Mouse (Mus musculus) small intestine, adult 2 months (tissue): ENCODE measurements around the gene Strap. TPM values are rescaled to one million over a fixed set of nuclear protein-coding genes. Genes with fewer than 3 reads are reported as not detected.

Experiments
- H3K27ac ChIP-seq: fragments of 200-500 bp; 2 replicates; pipeline ENCODE4 v1.5.1; 2012; ENCODE audit warnings: low read depth, low read length, control low read depth, inconsistent platforms; ENCODE audit not compliant: insufficient read depth
- H3K27me3 ChIP-seq: fragments of 200-500 bp; 2 replicates; pipeline ENCODE4 v1.6.1; 2012; ENCODE audit warnings: mild to moderate bottlenecking, moderate library complexity, low read length, inconsistent platforms; ENCODE audit not compliant: control insufficient read depth, insufficient read depth
- H3K36me3 ChIP-seq: fragments of 200-500 bp; 2 replicates; pipeline ENCODE4 v1.6.1; 2012; ENCODE audit warnings: mild to moderate bottlenecking, low read length, control low read depth, inconsistent platforms; ENCODE audit not compliant: control insufficient read depth, insufficient read depth
- H3K4me1 ChIP-seq: fragments of 200-500 bp; 2 replicates; pipeline ENCODE4 v1.6.1; 2012; ENCODE audit warnings: low read length, inconsistent platforms, mixed read lengths; ENCODE audit not compliant: control insufficient read depth, insufficient read depth, insufficient read length
- H3K4me3 ChIP-seq: fragments of 200-500 bp; 2 replicates; pipeline ENCODE4 v1.5.1; 2012; ENCODE audit warnings: low read depth, mild to moderate bottlenecking, control low read depth, inconsistent platforms, low read length, moderate library complexity
- CTCF ChIP-seq: fragments of 200-500 bp; IDR thresholded peaks from 2 replicates; pipeline ENCODE4 v1.5.1; 2012; ENCODE audit warnings: low read depth, mild to moderate bottlenecking, control low read depth, inconsistent platforms, low read length, moderate library complexity, mixed read lengths; ENCODE audit not compliant: insufficient replicate concordance, insufficient read length; ENCODE audit errors: extremely low read depth
- POLR2A ChIP-seq: fragments of 200-500 bp; IDR thresholded peaks from 2 replicates; pipeline ENCODE4 v1.6.1; 2012; ENCODE audit warnings: low read depth, mild to moderate bottlenecking, control low read depth, inconsistent platforms, low read length, moderate library complexity
- WGBS: fragments of 180-500 bp; shearing (Covaris S2); methylation state at CpG from one replicate; pipeline ENCODE4 v1.1.7; 2018; 5-methylcytosine and 5-hydroxymethylcytosine counted together
- polyA plus RNA-seq: library from polyadenylated mRNA; depleted of rRNA; stranded (reverse); fragments of >200 nt; gene quantifications from 2 replicates; pipeline ENCODE4 v1.2.3, GENCODE M21; 2012

Gene Strap
- polyA plus RNA-seq, 1 experiment: 33.9 TPM

DNA sequence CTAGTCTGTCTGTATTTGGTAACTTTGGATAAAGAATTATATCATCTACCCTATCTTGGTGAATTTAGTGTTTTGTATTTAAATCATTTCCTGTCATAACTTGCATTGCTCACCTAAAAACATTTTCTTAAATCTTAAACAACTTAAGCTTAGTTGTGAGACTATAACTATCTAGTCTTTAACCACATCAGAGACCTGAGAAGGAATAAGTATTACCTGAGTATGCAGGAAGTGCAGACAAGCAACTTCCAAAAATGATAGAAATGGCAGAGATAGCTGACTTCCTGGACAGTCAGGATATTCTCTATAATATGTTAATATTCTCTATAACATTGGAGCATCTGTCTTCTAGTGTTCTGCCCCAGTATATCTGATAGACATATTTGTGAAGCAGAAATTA, 31.3 kb downstream of the Strap start:
- H3K27me3 ChIP-seq: no peaks in the 10 kb centered on the region
- no peak overlapping the region for H3K4me3 ChIP-seq
- no peak overlapping the region for H3K27ac ChIP-seq
- H3K36me3 ChIP-seq: no peaks in the 10 kb centered on the region
- no peak for TF ChIP-seq POLR2A
- TF ChIP-seq CTCF: no peak
- H3K4me1 ChIP-seq: no peaks in the 10 kb centered on the region

DNA sequence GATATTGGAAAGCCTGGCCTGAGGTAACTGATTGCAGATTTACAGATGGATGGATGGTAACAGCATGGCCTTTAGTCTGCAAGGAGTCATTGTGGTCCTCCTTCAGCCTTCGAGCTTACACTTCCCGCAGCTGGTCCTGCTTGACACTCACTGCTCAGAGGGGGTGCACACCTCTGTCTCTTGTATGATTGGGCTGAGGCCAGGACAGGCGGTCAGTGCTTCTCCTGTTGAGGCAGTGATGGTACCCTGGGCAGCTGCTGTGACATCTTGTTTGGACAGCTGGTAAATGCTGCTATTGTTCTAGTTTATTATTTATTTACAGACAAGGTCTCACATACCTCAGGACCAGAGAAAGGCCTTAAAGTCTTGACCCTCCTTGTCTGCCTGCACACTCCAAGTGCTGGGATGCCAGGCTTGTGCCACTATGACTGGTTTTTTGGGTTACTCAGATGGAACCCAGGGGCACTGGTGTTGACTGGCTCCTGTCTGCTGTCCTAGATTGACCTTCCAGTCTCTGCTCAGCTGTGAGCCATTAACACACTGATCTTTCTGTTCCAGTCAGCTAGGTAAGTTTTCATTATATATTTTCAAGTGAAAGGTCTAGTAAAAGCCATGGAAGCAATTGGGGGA, 36.9 kb downstream of the Strap start:
- WGBS: 88% methylated on average over 3 of the region's 3 CpGs
- H3K4me3 ChIP-seq: no peak overlapping the region
- H3K36me3 ChIP-seq: no peaks in the 10 kb centered on the region
- no peaks in the 10 kb centered on the region for H3K27me3 ChIP-seq
- no peak overlapping the region for H3K27ac ChIP-seq
- H3K4me1 ChIP-seq: no peaks in the 10 kb centered on the region
- TF ChIP-seq POLR2A (no peak), CTCF (no peak)

DNA sequence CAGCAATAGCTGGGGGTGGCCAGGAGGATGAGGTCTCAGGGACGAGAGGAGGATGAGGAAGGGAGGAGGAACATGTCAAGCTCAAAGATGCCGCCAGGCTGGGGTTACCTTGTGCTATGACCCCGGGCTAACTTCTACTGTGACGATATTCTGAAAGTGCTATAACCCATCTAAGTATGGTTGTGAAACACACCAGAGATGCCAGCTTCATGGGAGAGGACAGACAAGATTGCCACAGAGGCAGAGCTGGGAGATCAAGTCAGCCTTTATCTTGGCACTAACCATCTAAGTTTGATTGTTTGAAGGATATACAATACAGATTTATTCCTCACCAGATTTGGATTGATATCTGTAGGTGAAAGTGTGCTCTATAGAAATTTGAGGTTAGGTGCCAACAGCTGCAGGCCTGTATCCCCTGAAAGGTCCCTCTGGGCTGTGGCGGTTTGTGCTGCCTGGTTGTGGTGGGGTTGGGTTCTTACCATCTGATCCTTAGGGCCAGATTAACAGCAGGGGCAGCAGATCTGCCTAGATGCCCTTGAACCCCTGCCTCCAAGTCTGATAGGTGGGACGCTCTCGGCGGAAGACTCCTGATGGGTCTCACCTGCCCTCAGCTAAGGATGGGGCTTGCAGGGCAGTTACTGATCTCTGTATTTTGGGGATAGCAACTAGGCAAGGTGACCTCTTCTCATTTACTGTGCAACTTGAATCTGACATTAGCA, 38.2 kb downstream of the Strap start:
- Histone ChIP-seq H3K27ac (no peak overlapping the region), H3K27me3 (no peaks in the 10 kb centered on the region), H3K4me3 (no peak overlapping the region), H3K36me3 (no peaks in the 10 kb centered on the region), H3K4me1 (no peaks in the 10 kb centered on the region)
- WGBS: 92% methylated on average over 8 of the region's 8 CpGs
- TF ChIP-seq CTCF (no peak), POLR2A (no peak)

DNA sequence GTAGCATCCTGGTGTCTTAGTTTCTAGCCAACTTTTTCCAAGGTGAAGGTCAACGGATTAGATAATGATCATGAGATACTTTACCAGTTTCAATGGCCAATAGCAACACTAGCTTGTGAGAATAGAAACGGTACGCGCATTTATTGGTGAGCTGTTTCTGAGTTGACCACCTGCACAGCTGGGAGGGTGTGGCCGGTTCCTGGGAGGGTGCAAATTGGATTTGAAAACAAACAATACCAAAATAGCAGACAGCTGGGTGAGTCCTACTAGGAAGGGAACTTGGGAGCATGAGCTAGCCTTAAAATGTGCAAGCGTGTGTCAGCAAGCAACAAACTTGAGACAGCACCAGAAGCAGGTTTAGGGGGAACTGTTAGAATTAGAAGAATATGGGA, 38.8 kb downstream of the Strap start:
- 78% methylated on average over 6 of the region's 6 CpGs for WGBS
- Histone ChIP-seq H3K4me3 (no peak overlapping the region), H3K36me3 (peaks cover 3% of the 10 kb centered on the region), H3K27me3 (no peaks in the 10 kb centered on the region), H3K27ac (no peak overlapping the region), H3K4me1 (no peaks in the 10 kb centered on the region)
- TF ChIP-seq POLR2A (no peak), CTCF (no peak)

DNA sequence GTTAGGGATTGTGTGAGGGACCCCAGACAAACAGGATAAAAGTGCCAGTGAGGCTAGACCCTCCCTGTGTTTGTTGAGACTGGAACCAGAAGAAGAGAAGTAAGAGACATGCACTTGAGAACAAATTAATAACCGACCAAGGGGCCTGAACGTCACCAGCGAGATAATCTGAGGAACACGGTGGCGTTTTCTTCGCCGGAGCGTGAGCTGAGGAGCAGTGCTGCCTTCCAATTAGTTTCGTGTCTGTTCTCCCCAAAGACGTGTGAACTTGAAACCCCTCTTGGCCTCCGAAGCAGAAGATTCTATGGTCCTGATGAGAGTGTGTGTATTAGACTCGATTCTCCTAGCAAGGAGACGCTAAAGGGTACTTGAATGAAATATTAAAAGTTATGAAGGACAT, 39.3 kb downstream of the Strap start:
- 92% methylated on average over 13 of the region's 13 CpGs for WGBS
- Histone ChIP-seq H3K4me1 (no peaks in the 10 kb centered on the region), H3K27ac (no peak overlapping the region), H3K4me3 (no peak overlapping the region), H3K27me3 (no peaks in the 10 kb centered on the region), H3K36me3 (peaks cover 5% of the 10 kb centered on the region)
- no peak for TF ChIP-seq CTCF
- TF ChIP-seq POLR2A: no peak

DNA sequence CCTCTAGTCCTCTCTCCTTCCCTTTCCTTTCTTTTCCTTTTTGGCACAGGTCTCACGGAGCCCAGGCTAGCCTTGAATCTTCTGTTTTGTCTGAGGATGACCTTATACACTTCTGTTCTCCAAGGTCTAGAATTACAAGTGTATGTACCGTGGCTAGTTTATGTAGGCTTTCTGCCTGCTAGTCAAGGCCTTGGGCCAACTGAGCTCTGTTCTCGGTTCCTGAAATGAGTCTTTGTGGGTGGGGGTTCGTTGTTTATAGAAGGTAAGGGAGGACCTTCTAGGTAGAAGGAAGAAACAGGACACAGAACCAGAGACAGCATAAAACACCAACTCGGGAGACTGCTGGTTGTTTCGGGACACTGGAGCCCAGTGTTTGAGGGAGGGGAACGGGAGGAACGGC, 40.3 kb downstream of the Strap start:
- H3K27ac ChIP-seq: no peak overlapping the region
- H3K4me1 ChIP-seq: no peaks in the 10 kb centered on the region
- H3K4me3 ChIP-seq: no peak overlapping the region
- TF ChIP-seq CTCF: no peak
- no peak for TF ChIP-seq POLR2A
- H3K27me3 ChIP-seq: no peaks in the 10 kb centered on the region
- peaks cover 11% of the 10 kb centered on the region for H3K36me3 ChIP-seq
- 89% methylated on average over 8 of the region's 8 CpGs for WGBS

DNA sequence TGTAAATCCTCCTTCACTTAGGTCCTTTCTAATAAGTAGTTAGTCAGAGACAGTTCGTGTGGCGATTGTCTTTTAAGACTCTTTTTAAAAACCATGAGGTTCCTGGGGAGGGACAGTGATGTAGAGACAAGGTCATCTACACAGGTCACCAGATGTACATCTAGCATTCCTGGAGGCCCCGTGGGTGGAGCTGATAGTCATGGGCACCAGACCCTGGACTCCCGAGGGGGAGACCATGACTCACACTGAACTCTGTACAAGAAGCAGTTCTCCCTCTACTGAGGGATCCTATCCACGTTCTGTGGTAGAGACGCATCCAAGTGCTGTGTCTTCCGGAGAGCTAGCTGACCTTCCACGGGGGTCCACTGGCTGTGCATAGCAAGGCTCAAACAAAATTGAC, 42.1 kb downstream of the Strap start:
- no peak overlapping the region for H3K27ac ChIP-seq
- 77% methylated on average over 8 of the region's 8 CpGs for WGBS
- no peaks in the 10 kb centered on the region for H3K27me3 ChIP-seq
- peaks cover 19% of the 10 kb centered on the region for H3K36me3 ChIP-seq
- TF ChIP-seq POLR2A (no peak), CTCF (no peak)
- H3K4me1 ChIP-seq: no peaks in the 10 kb centered on the region
- H3K4me3 ChIP-seq: no peak overlapping the region
